ENCODE assay signal across 12 mouse cellular contexts in genomic region chr10:79106325-79107282, GRCm38 (mm10). TPM values are rescaled to one million over a fixed set of nuclear protein-coding genes. Genes with fewer than 3 reads are reported as not detected.
A peak's percentile ranks its signal among the peaks of the same experiment; 100 is the strongest.
DNase-seq lines count a peak whose midpoint lies in the region; ATAC-seq and TF ChIP-seq lines count a peak whose summit lies in the region.
"Had no signal": no experiment of that assay in that cellular context is flagged by ENCODE, and none has a peak within 500 bp of the region (broad histone marks: within the 10 kb centered on the region; RNA-seq: fewer than 3 reads in every experiment).

No protein-coding gene starts in this region.

- in situ Hi-C loops in Patski (cut with MboI; ENCODE audit: low pct_unique_long_range_greater_than_20kb): loop anchor here (25.0 kb wide), 1 partner anchor 569 kb away; no protein-coding TSS in a partner anchor

- WGBS in liver, embryonic 11.5 days: 37% methylated on average over 8 of the region's 8 CpGs
- 46% methylated on average over 8 of the region's 8 CpGs for WGBS in liver, postnatal 0 days (ENCODE audit: insufficient replicate concordance)
- WGBS in embryonic facial prominence, embryonic 13.5 days: 49% methylated on average over 8 of the region's 8 CpGs
- 27% methylated on average over 8 of the region's 8 CpGs for WGBS in liver, embryonic 14.5 days (ENCODE audit: insufficient replicate concordance)

- TF ChIP-seq EP300 in liver, postnatal 0 days (IDR thresholded peaks at IDR 0.05; ENCODE audit: low read depth): no peak
- no peak for TF ChIP-seq EP300 in liver, embryonic 14.5 days (IDR thresholded peaks at IDR 0.05; ENCODE audit: low read depth)

- H3K4me3 ChIP-seq in liver, embryonic 11.5 days (ENCODE audit: low read depth, low read length): no peak overlapping the region
- H3K4me3 ChIP-seq in liver, postnatal 0 days (ENCODE audit: low read depth, low read length): no peak overlapping the region
- H3K4me3 ChIP-seq in embryonic facial prominence, embryonic 13.5 days: no peak overlapping the region
- no peak overlapping the region for H3K4me3 ChIP-seq in liver, embryonic 14.5 days (ENCODE audit: insufficient read depth in 1 of 2, low read depth in 2 of 2, low read length in 2 of 2)
- H3K4me3 ChIP-seq: midbrain, embryonic 15.5 days had no signal

- DNase-seq in liver, embryonic 11.5 days (ENCODE audit: low spot score): no peak
- DNase-seq in liver, postnatal 0 days: no peak
- DNase-seq in Patski (ENCODE audit: low read depth, low spot score): no peak
- no peak for DNase-seq in liver, embryonic 14.5 days (ENCODE audit: low read depth in 3 of 3, low spot score in 3 of 3)
- no peak for DNase-seq in urinary bladder, postnatal 14 days (ENCODE audit: low spot score)
- DNase-seq in left cerebral cortex, adult 8-10 months (ENCODE audit: low spot score in 2 of 2): no peak
- DNase-seq: cerebellum, adult 2 months had no signal

- peaks cover 12% of the 10 kb centered on the region for H3K4me1 ChIP-seq in liver, embryonic 11.5 days (replicated peaks; ENCODE audit: control insufficient read depth, insufficient read depth, low read length)
- H3K4me1 ChIP-seq in liver, postnatal 0 days (ENCODE audit: insufficient read depth): no peaks in the 10 kb centered on the region
- H3K4me1 ChIP-seq in embryonic facial prominence, embryonic 13.5 days: peaks cover 13% of the 10 kb centered on the region
- peaks cover 0 to 9% of the 10 kb centered on the region in 2 experiments; a peak in 3 of 4 replicates for H3K4me1 ChIP-seq in liver, embryonic 14.5 days (replicated peaks; ENCODE audit: control insufficient read depth in 2 of 2, insufficient read depth in 2 of 2, low read length in 1 of 2)
- H3K4me1 ChIP-seq: midbrain, embryonic 15.5 days had no signal

- TF ChIP-seq CTCF in liver, postnatal 0 days (IDR thresholded peaks at IDR 0.05; ENCODE audit: low read depth): no peak
- no peak for TF ChIP-seq CTCF in Patski (IDR thresholded peaks at IDR 0.05)
- TF ChIP-seq CTCF in liver, embryonic 14.5 days (IDR thresholded peaks at IDR 0.05; ENCODE audit: low read depth): no peak

- no peak overlapping the region for H3K4me2 ChIP-seq in liver, embryonic 11.5 days
- no peak overlapping the region for H3K4me2 ChIP-seq in liver, postnatal 0 days (ENCODE audit: low read depth, low read length)
- H3K4me2 ChIP-seq in embryonic facial prominence, embryonic 13.5 days: no peak overlapping the region
- no peak overlapping the region for H3K4me2 ChIP-seq in liver, embryonic 14.5 days (ENCODE audit: low read depth)
- H3K4me2 ChIP-seq: midbrain, embryonic 15.5 days had no signal

- ATAC-seq in liver, embryonic 11.5 days (replicated peaks; ENCODE audit: low FRiP score): peak; percentile 74
- ATAC-seq in liver, postnatal 0 days: no peak
- peak; percentile 79 for ATAC-seq in Patski
- no peak for ATAC-seq in embryonic facial prominence, embryonic 13.5 days (ENCODE audit: insufficient number of reproducible peaks, insufficient read depth, low FRiP score, low TSS enrichment, low read depth)
- ATAC-seq in liver, embryonic 14.5 days (ENCODE audit: insufficient read depth): peak; percentile 72
- ATAC-seq in CD4-positive, CD25-positive, alpha-beta regulatory T cell, adult 4 months: no peak
- ATAC-seq: midbrain, embryonic 15.5 days had no signal

- CTCF ChIA-PET in Patski (lab: Charles Lee): interaction anchor here (1.7 kb wide), 1 partner anchor 9 kb away, joined by 5 read pairs; no protein-coding TSS in a partner anchor

- no peaks in the 10 kb centered on the region for H3K27me3 ChIP-seq in liver, embryonic 11.5 days (replicated peaks; ENCODE audit: control insufficient read depth, insufficient read depth, low read length)
- no peaks in the 10 kb centered on the region for H3K27me3 ChIP-seq in liver, postnatal 0 days (ENCODE audit: insufficient read depth, low read length)
- H3K27me3 ChIP-seq in Patski: no peaks in the 10 kb centered on the region
- H3K27me3 ChIP-seq in embryonic facial prominence, embryonic 13.5 days: no peaks in the 10 kb centered on the region
- no peaks in the 10 kb centered on the region for H3K27me3 ChIP-seq in liver, embryonic 14.5 days (ENCODE audit: control insufficient read depth, insufficient read depth, low read length)
- H3K27me3 ChIP-seq: midbrain, embryonic 15.5 days had no signal

- H3K36me3 ChIP-seq in liver, embryonic 11.5 days (ENCODE audit: control insufficient read depth, insufficient read depth, low read length): no peaks in the 10 kb centered on the region
- no peaks in the 10 kb centered on the region for H3K36me3 ChIP-seq in liver, postnatal 0 days (replicated peaks; ENCODE audit: insufficient read depth, low read length)
- no peaks in the 10 kb centered on the region for H3K36me3 ChIP-seq in embryonic facial prominence, embryonic 13.5 days
- H3K36me3 ChIP-seq in liver, embryonic 14.5 days (replicated peaks; ENCODE audit: control insufficient read depth, insufficient read depth, low read depth): no peaks in the 10 kb centered on the region
- H3K36me3 ChIP-seq: midbrain, embryonic 15.5 days had no signal

- no peak overlapping the region for H3K9ac ChIP-seq in liver, embryonic 11.5 days (ENCODE audit: low read depth, low read length)
- H3K9ac ChIP-seq in liver, postnatal 0 days (replicated peaks): no peak overlapping the region
- 0 out of 2 replicates have a peak overlapping the region, but pooled peaks have one; percentile 27 for H3K9ac ChIP-seq in embryonic facial prominence, embryonic 13.5 days
- no peak overlapping the region for H3K9ac ChIP-seq in liver, embryonic 14.5 days (replicated peaks)
- H3K9ac ChIP-seq: midbrain, embryonic 15.5 days had no signal

- peak overlapping the region; percentile 71 for H3K27ac ChIP-seq in liver, embryonic 11.5 days (ENCODE audit: low read depth, low read length)
- H3K27ac ChIP-seq in liver, postnatal 0 days (ENCODE audit: low read depth): no peak overlapping the region
- peak overlapping the region; percentile 73 for H3K27ac ChIP-seq in embryonic facial prominence, embryonic 13.5 days
- no peak overlapping the region for H3K27ac ChIP-seq in liver, embryonic 14.5 days
- H3K27ac ChIP-seq: midbrain, embryonic 15.5 days had no signal

- POLR2A ChIA-PET in Patski (lab: Charles Lee): interaction anchor here (0.6 kb wide), 1 partner anchor 34 kb away, joined by 3 read pairs; no protein-coding TSS in a partner anchor

- H3K9me3 ChIP-seq in liver, embryonic 11.5 days (ENCODE audit: control insufficient read depth, low read length): no peaks in the 10 kb centered on the region
- no peaks in the 10 kb centered on the region for H3K9me3 ChIP-seq in liver, postnatal 0 days (ENCODE audit: low read length)
- no peaks in the 10 kb centered on the region for H3K9me3 ChIP-seq in embryonic facial prominence, embryonic 13.5 days
- H3K9me3 ChIP-seq in liver, embryonic 14.5 days (ENCODE audit: control insufficient read depth, low read length): no peaks in the 10 kb centered on the region
- H3K9me3 ChIP-seq: midbrain, embryonic 15.5 days had no signal

RNA-seq across cellular contexts. Expression of gene 2610008E11Rik, which starts 9.2 kb away (rescaled TPM):
- polyA plus RNA-seq in liver, embryonic 11.5 days (2014; fragmentation: Nextera tagmentation; extraction: Ambion mirVana): 14.1 TPM in 2 replicates
- polyA plus RNA-seq in liver, postnatal 0 days (2015; fragmentation: Nextera tagmentation; extraction: Ambion mirVana): 2.3 and 3.1 TPM in 2 replicates
- 13.4 TPM for polyA plus RNA-seq in Patski (2021)
- 43.2 and 43.8 TPM in 2 replicates for polyA plus RNA-seq in embryonic facial prominence, embryonic 13.5 days (2015; fragmentation: Nextera tagmentation; extraction: Ambion mirVana)
- 0.61 and 1.4 TPM in 2 replicates for polyA plus RNA-seq in liver, embryonic 14.5 days (2012; rRNA removed)
- polyA plus RNA-seq in liver, embryonic 14.5 days (2014; fragmentation: Nextera tagmentation; extraction: Ambion mirVana): 2.7 and 3.4 TPM in 2 replicates
- total RNA-seq in left cerebral cortex, adult 8-10 months (2022): 10 to 100 TPM; 20.9 to 22.0 (median 21.5) TPM
- 10 to 100 TPM; 17.9 to 20.3 TPM for polyA plus RNA-seq in CD4-positive, CD25-positive, alpha-beta regulatory T cell, adult 4 months (2017; shearing (Covaris generic))

RNA-seq across cellular contexts. Expression of gene Vmn2r80, which starts 42.0 kb away (rescaled TPM):
- polyA plus RNA-seq in liver, embryonic 11.5 days (2014; fragmentation: Nextera tagmentation; extraction: Ambion mirVana): not detected in 2 replicates
- not detected in 2 replicates for polyA plus RNA-seq in liver, postnatal 0 days (2015; fragmentation: Nextera tagmentation; extraction: Ambion mirVana)
- polyA plus RNA-seq in Patski (2021): not detected
- polyA plus RNA-seq in embryonic facial prominence, embryonic 13.5 days (2015; fragmentation: Nextera tagmentation; extraction: Ambion mirVana): not detected in 2 replicates
- polyA plus RNA-seq in liver, embryonic 14.5 days (2012; rRNA removed): not detected in 2 replicates
- polyA plus RNA-seq in liver, embryonic 14.5 days (2014; fragmentation: Nextera tagmentation; extraction: Ambion mirVana): not detected in 2 replicates
- total RNA-seq in left cerebral cortex, adult 8-10 months (2022): not detected
- polyA plus RNA-seq in CD4-positive, CD25-positive, alpha-beta regulatory T cell, adult 4 months (2017; shearing (Covaris generic)): not detected
- total RNA-seq: gastrocnemius, adult 8-10 months; layer of hippocampus, adult 18-20 months had no signal
- polyA plus RNA-seq: cerebellum, adult 2 months; midbrain, embryonic 15.5 days had no signal

Comparison
In these comparisons a context has a peak if more than half of its experiments do, and no peak if none do; other contexts are left out.
1. ATAC-seq: peak in liver, embryonic 11.5 days (single experiment), Patski (single experiment) and liver, embryonic 14.5 days (single experiment); none in liver, postnatal 0 days (single experiment), embryonic facial prominence, embryonic 13.5 days (single experiment) and CD4-positive, CD25-positive, alpha-beta regulatory T cell, adult 4 months (single experiment).
2. H3K27ac ChIP-seq: peak in liver, embryonic 11.5 days (single experiment) and embryonic facial prominence, embryonic 13.5 days (single experiment); none in liver, postnatal 0 days (single experiment) and liver, embryonic 14.5 days (single experiment).